Mouse (Mus musculus) cerebellum, adult 9-10 months (tissue): Measurements from ENCODE around the gene Apela.
"Not testable (repeated sequence)": the region's sequence is repeated elsewhere in the genome, so short reads cannot be mapped to it uniquely, and the experiment has no call there.

Experiments used
- DNase-seq: peaks from one replicate; pipeline ENCODE4 v3.0.0; 2022

Gene Apela

GRCm38 (mm10) chr8:65018423-65018822 is 18.7 kb downstream of the Apela start, which contains the start of the genes Trim61 and Trim60:
Trim61 (minus strand) TSS chr8:65018523.
Trim60 (minus strand) TSS chr8:65018584.
- no peak for DNase-seq

DNA sequence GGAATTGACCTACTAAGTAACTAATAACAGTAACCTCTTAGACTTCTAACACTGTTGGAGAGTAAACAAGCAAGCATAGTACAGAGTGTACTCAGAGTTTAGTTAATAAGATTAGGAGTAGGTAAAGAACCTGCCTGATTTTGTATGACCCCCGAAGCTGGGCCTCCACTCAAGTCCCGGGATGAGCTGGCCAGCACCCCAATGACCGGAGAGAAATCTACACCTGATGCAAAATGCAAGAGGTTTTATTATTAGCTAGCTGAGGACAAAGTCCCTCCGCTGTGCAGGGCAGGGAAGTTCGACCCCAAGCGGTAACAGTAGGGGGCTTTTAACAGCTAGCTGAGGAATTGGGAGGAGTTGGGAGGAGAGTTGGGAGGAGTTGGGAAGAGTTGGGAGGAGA is 29.5 kb downstream of the Apela start:
- DNase-seq, result not testable (repeated sequence)

DNA sequence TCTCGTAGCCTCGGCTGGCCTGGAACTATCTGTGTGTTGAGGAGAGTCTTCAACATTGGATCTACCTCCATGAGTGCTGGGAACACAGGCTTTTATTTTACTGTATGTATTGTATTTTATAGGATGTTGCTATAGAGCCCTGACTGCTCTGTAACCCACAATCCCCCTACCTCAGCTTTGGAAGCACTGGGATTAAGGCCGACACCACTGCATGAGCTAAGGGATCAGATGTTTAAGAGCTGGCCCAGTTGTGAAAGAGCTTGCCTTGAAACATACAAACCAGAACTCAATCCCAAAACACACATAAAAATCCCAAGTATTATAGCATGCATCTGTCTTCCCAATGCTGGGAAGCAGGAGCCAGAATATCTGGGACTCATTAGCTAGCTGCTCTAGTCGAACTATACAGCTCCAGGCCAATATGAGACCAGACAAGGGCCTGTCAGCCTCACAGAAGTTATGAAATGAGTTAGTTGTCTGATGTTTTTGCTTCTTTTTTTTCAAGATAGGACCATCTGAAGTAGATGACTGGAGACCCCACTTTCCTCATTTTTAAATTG is 38.2 kb downstream of the Apela start:
- DNase-seq, result no peak

- DNase-seq, result no peak
These were observed 49.4 kb downstream of the Apela start, which contains the start of gene Trim75 for GRCm38 (mm10) chr8:64987731-64988130. Trim75 (minus strand) TSS chr8:64987831.

GRCm38 (mm10) chr8:64983150-64983897 is 53.8 kb downstream of the Apela start:
- peak; percentile 5 for DNase-seq
